Mouse (Mus musculus) gastrocnemius, postnatal 25 days (tissue): ENCODE measurements around the gene Anp32e. TPM values are rescaled to one million over a fixed set of nuclear protein-coding genes. Genes with fewer than 3 reads are reported as not detected.
"Not testable (repeated sequence)": the region's sequence is repeated elsewhere in the genome, so short reads cannot be mapped to it uniquely, and the experiment has no call there.

ENCODE experiments used
- DNase-seq: peaks from one replicate; pipeline ENCODE4 v3.0.0; 2022
- long read RNA-seq, 2 experiments: library from polyadenylated mRNA; stranded (forward); transcript quantifications; one replicate each; pipeline ENCODE4 v2.0.0; 2021
- total RNA-seq, 2 experiments: library from RNA; stranded (reverse); gene quantifications; 1 replicate in 1 of 2; 2 replicates in 1 of 2; pipeline ENCODE4 v1.2.3; 2021

Gene Anp32e
- total RNA-seq = 10 to 100 TPM; 67.4 to 69.1 TPM
- long read RNA-seq, experiment 1, transcript Anp32e-202 (7 exons, 3,274 nt) = major isoform, 14 of 65 reads
- long read RNA-seq, experiment 1, partial matches to known transcripts = 5 of 65 reads
- long read RNA-seq, experiment 1, other reads (novel, unspliced or antisense) = 44 of 65 reads
- long read RNA-seq, experiment 2, transcript Anp32e-202 (7 exons, 3,274 nt) = major isoform, 28 of 67 reads
- long read RNA-seq, experiment 2, partial matches to known transcripts = 8 of 67 reads
- long read RNA-seq, experiment 2, other reads (novel, unspliced or antisense) = 28 of 67 reads

DNA sequence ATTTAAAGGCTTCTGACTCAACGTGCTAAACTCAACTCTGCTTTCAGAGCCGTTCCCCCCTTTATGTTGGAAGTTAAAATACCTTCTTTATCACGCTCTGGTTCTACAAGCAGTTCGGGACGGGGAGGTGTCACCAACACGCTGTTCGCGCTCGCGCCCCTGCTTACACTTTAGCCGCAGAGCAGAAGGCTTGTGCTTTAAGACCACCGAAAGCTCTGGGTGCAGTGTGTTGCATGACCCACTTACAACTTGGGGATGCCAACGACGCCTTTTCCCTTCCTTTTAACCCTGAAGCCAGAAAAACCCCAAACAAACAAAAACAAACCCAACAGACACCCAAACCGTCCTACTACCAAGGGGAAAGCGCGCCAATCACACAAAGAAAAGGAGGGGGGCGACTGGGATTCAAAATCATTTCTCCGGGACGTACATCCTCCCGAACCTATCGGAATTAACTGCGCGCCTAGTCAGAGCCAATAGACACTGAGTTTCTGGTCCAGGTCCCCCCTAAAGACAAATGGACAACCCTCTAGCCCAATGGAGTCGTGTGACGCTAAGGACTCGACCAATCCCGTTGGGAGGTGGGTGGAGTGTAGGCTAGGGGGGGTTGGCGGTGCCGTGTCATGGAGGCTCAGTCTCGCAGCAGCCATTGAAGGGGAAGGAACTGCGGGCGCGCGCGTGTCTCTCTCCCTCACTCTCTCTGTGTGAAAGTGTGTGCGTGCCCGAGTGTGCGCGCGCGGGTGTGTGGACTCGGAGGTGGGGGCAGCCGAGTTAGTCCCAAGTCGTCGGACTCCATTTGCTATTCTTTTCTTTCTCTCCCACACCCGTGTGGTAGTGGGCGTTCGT, at the start of gene Anp32e:
Gene Anp32e (plus strand): TSS at position 589 of the 846 bp plus-strand sequence.
- peak; percentile 97 for DNase-seq

DNA sequence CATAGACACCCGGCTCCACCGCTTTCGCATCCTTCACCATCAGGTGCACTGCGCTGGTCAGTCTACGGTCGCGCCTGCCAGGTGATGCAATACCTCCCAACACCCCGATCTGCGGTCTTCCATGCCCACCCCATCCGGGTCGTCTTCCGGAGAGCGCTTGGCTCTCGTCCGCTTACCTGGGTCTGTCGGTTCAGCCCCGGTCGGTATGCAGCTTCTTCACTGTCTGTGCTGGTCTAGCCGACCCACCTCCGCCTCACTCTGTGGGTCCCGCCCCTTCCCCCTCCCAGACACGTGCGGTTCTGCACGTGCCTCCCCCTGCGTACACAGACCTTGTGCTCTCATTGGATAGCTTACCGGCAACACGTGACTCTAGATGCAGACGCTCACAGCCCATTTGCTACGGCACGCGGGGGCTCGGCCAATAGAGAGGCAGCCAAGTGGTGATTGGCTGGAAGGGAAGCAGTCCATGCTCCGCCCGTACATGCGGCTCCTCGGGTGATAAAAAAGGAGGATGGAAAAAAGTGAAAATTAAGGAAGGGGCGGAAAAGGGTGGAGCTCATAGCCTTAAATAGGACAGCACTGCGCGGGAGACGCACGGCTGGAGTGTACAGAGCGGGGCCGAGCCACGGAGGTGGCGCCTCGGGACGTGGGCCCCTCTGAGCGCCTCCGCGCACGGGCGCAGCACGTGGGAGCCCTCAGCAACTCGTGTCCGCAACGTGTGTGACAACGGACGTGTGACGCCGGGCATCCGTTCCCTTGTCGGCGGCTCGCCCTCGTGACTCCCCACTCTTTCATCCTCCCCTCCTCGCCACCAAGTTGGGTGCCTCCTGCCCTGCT, 46.8 kb upstream of the Anp32e start, which contains the start of gene Ciart:
Gene Ciart (minus strand): TSS at position 273 of the 837 bp plus-strand sequence.
- DNase-seq = peak; percentile 97

DNA sequence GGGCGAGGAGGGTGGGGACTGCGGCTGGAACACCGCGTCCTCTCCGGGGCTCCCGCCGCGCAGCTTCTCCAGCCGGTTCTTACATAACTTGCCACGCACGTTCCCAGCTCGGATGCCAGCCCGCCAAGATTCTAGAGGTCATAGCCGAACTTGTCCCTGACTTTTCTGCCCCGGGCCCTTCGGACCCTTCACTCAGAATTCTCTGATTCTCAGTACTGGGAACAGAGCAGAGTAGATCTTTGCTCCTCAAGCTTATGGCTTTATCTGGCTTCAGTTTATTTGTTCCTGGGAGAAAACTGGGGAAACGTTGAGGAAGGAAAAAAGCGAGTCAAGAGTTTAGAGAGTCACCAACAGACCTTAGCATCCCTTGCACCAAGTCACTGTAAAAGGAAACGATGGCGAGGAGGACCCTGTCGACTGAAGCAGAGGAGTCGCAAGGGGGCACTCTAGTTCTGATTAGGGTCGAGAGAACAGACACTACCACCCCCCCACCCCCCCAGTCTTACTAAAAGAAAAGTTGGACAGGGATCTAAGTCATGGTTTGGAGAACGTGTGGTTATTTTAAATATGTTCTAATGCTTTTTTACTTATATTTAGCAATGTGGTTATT, 46.1 kb upstream of the Anp32e start:
- DNase-seq = peak; percentile 66

DNA sequence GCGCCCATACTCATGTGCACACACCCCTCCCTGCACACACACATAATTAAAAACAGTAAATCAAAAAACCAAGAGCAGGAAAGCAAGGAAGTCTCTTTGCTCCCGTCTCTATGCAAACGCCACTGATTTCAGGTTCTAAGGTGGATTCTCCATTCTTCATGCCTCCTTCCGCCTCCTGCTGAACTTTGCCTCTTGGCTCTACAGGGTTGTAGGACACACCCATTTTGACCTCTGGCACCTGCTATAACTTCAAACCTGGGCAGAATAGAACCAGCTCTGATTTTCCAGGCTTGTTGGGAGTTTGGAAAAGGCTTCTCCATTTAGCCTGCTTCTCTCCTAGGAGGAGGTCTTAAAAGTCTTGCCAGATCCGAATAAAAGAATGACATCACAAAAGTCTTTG, 44.6 kb upstream of the Anp32e start:
- no peak for DNase-seq

DNA sequence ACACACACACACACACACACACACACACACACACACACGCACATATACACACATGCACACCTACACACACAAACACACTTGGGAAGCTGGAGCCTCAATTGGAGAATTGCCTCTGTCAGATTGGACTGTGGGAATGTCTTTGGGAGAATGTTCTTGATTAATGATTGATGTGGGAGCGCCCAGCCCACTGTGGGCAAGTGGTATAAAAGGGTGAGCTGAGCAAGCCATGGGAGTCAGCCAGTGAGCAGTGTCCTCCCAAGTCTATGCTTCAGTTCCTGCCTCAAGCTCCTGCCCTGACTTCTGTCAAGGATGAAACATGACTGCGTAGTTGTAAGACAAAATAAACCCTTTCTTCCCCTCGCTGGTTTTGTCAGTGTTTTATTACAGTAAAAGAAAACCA, 41.5 kb upstream of the Anp32e start:
- no peak for DNase-seq

DNA sequence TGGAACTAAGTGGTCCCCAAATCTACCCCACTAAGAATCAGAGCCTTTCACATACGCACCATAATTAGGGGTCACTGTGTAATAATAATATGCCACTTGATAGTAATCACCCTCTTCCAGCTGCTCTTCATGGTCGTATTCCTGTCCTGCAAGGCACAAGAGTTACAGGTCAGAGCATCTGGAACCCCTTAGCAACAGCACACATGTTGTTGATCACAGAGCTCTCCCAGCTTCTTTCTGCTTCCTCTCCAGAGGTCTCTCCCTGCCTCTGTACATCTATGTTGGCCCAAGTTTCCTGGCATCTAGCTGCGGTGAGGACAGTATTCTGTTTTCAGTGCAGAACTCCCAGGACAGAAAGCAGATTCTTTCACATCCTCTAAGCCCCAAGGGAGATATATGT, 39.4 kb upstream of the Anp32e start:
- DNase-seq = no peak

DNA sequence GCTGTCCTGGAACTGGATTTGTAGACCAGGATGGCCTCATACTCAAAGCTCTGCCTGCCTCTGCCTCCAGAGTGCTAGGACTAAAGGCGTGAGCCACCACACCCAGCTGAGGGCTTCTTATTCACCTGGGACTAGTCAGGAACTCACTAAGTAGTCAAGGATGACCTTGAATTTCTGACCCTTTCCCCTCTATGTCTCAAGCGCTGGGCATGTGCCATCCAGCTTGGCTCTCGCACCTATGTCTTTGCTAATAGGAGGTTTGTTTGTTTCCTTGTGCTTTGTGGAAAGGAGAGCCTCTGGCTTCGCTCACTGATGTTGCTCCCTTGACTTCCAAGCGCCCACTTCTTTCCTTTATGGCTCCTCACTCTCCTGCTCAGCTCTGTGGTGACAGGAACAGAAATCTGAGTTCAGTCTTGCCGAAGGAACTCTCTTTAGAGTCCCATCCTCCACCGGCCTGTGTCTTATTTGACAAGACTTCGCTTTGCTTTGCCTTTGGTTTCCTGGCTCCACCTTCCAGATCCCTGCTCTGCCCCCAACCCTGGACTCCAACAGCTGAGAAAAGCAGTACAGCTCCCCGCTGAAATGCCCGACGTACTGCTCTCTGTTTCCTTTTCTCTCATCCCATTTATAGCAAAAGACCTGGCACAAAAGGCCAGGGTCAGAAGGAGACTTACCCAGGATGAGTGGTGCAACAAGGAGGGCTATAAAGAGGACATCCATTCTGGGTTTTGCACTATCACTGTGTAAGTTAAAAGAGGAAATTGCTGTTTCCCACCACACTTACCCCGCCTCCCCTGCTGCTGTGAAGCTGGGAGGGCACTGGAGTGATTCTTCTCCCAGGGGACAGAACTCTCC, 37.6 kb upstream of the Anp32e start, which contains the start of gene BC028528:
Gene BC028528 (minus strand): TSS at position 795 of the 855 bp plus-strand sequence.
- no peak for DNase-seq

DNA sequence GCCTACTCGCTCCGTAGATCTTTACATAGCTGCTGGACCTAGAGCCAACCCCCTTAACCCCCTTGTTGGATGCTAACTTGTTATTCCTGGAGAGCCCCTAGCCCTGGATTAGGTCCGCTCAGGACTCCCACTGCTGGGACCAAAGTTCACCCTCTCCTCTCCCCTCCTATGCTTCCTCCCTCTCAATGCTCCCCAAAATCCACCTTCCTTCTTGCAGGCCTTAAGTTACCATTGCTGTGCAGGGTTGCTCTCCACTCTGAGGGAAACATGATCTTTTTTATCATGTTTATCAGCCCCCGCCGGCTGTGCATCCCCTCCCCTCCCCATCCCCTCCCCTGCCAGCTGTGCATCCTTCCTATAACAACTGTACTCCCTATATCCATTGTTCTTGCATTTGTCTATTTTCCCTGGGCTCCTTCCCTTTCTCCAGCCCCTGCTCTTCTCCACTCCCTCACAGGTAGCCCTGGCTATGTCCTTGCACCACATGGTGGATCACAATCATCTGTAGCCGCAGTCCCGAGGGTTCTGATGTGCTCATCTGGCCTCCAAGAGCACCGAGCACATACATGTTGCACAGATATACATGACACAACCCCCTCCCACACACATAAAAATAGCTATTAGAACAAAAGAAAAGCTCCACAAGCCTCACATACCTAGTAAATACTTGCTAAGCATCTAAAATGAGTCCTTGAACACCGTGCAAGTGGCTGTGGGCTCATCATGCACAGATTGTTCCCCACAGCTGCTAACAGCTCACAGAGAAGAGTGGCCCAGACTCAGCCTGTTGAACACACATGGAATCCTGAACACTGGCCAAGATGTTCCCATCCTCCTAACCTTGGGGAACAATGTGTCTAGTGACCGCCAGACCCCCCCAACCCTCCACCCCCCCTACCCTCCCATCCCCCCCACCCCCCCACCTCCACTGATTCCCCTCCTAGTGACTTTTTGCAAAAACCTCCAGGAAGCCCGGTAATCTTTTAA, 36.7 kb upstream of the Anp32e start:
- no peak for DNase-seq

DNA sequence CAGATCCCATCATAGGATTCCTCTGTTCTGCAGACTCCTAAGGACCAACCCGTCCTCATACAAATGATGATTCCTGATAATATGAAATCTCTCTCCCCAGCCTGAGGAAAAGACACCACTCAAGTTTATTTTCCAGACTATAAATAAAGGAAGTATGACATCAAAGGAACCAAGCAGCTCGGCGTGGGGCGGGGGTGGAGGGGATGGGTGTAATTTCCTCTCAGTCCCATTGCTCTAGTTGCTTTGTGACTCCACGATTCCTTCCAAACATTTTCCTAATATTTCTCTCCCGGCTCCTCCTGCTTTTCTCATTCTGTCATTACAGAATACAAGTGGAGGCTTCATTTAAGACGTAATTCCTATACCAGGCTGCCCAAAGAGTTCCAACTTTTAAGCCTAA, 35.9 kb upstream of the Anp32e start:
- DNase-seq = no peak

DNA sequence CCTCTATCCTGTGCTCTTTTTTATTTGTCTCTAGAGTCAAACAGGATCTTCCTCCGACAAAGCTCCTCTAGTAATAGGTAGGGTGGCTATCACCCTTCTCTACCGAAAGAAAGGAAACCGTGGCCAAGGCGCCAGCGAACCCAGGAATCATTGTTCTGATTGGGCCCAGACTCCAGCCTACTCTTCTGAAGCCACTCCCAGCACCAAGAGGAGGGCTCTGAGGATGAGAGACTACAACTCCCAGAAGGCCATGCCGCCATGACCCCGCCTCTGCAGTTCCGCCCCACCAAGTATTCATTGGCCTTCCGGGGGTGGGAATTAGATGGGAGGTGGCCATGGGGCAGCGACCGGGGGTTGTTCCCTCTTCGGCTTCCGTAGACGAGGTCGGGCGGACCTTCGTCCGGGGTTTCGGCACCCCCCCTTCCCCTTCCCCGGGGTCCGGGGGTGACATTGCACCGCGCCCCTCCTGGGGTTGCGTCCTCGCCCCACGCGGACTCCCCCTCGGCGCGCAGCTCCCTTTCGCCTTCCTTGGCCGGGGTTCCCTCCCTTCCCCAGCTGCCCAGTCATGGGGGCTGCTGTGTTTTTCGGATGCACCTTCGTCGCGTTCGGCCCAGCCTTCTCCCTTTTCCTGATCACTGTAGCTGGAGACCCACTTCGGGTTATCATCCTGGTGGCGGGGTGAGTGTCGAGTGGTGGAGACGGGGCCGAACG, 35.3 kb upstream of the Anp32e start, which contains the start of gene Aph1a:
Gene Aph1a (plus strand): TSS at position 364 of the 711 bp plus-strand sequence.
- DNase-seq = peak; percentile 98

DNA sequence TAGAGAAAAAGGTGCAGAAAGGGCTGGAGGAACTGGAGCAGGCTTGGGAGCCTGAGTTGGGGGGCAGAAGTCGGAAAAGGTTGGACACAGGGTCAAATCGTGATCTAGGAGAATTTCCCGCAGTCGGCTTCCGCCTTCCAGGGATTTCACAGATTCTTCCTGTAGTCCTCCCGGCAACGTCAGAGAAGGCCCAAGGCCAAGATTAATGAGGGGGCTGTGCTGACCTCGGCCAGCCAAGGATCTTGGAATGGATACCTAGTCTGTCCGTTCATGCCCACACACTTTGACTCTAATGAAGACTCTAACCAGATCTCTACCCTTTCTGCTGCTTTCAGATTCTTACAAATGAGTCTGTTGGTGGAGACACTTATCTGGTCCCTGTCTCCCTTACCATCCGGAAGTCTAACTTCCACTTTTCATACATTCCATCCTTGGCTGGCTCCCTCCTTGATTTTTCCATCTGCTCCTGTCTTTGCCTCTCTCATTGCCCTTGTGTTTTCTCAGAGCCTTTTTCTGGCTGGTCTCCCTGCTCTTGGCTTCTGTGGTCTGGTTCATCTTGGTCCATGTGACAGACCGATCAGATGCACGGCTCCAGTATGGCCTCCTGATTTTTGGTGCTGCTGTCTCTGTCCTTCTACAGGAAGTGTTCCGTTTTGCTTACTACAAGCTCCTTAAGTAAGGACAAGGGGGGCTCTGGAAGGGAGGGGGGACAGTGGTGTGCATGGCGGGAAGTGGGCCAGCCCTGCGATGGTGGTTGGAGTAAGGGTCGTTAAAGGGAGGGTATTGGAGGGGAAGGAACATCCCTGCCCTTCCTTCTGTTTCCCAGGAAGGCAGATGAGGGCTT, 34.5 kb upstream of the Anp32e start:
- DNase-seq = peak; percentile 44

DNA sequence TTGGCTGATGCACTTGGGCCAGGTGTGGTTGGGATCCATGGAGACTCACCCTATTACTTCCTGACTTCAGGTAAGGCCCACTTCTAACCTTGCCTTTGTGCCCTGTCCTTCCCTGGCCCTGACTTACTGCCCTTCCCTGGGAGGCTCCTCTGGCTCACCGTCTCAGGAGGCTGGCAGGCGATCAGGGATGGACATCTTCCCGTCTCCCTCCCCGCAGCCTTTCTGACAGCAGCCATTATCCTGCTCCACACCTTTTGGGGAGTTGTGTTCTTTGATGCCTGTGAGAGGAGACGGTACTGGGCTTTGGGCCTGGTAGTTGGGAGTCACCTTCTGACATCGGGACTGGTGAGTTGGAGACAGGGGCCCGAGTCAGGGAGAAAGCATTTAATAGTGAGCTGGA, 33.5 kb upstream of the Anp32e start:
- DNase-seq = not testable (repeated sequence)

DNA sequence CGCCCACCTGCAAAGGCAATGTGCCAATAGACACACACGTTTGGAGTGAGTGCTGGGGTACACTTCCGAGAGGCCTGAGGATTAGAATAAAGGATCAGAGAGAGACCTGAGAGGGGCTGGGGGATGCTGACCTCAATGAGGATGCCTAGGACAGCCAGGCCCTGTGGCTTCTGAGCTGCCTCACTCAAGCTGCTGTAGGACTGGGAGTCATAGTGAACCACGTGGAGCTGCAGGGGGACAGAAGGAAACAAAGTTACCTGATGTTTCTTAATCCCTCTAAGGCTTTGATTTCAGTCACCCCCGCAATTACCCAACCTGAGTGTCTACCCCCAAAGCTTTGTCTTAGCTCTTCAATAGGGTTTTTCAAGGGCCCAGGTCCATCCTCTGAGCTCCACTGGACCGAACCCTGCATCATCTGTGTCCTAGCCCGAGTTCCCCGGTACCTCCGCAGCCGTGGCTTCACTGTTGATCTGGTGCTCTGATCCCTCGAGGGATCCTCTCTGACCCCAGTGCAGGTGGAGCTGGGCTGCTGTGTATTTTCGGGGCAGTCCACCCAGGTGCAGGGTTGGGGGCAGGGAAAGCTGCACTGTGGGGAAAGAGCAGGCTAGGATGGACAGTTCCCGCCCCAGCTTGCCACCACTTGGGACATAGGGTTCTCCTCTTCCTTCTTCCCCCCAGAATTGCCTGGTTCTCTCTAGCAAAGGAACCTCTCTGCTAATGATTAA, 29.1 kb upstream of the Anp32e start:
- DNase-seq = no peak

DNA sequence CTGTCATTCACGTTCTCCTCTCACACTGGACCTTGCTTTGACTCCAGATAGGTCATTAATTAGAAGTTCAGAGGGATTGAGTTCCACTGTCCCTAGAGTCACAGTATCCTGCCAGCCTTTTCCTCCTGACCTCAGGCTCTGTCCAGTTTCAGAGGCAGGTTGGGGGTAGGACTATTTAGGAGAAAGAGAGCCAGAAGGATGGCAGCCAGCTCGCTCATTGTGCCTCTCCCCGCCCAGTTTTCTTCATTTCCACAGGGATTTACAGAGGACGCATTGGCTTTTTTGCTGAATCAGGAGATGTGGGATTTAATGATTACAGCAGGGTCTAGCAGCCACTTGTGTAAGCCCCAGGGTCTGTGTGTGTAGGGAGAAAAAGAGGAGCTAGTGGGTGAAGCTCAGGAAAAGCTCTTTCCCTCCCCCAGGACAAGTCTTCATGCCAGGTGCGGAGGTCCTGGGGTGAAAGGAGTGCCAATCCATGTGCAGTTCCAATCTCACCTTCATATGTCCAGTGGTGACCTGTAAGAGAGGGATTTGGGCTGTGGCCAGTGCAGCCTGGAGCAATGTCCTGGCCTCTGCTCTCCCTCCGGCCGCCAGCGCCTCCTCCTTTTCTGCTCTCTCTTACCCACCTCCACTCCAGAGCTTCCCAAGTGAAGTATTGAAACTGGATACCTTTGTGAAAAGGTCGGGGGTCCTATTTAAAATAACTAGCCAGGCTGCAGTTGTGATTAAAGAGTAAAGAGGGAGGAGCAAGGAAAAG, 27.3 kb upstream of the Anp32e start:
- peak; percentile 43 for DNase-seq

DNA sequence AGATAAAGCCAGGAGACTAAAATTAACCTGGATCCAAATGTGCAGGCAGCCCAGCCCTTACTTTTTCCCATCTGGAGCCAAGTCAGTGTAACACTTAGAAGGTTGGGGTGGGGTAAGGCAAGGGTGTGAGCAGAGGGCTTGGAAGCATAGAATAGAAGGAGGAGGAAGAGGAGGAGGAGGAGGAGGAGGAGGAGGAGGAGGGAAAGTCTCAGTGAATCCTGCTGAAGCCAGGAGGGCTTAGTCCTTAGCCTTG, 26.7 kb upstream of the Anp32e start:
- no peak for DNase-seq

DNA sequence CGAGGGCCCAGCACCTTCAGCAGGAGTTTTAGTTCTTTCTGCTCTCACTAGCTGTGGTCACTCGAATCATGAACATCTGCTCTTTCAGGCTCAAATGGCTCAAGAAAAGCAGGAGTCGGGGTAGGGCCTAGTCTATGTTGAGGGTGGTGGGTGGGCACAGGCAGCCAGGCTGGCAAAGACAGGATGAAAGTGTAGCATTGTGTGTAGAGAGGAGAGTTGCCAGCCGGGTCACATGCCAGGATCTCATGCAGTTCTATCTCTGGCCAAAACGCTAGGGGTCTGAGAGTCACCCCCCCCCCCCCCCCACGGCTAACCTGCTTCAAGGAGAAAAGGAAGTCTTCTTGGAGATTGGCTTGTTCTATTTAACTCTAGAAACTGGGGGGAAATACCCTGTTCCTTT, 26.4 kb upstream of the Anp32e start:
- DNase-seq = no peak
